Mouse (Mus musculus): Measurements from ENCODE around the gene Zfp503.
A peak's percentile ranks its signal among the peaks of the same experiment; 100 is the strongest.

The Zfp503 gene

DNA sequence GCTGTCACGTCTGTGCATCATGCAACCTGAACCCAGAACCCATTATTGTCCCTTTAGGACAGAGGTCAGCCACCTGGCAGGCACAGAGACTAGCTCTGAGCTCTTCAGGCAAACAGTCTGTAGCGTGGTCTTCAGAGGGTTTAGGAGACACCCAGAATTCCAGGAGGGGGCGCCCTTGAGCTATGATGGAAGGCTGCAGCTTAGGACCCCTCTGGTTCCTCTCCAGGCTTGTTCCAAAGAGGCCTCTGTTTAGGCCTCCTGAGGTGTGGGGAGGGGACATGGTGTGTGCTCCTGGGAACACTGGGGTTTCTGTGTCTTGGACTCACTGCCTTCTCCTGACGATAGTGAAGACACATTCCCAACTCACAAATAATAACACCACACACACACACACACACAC is 20.4 kb downstream of the Zfp503 start:
- DNase-seq (ENCODE audit: low spot score in 2 of 2) = peak in 1 of 2 experiments; percentile 49

DNA sequence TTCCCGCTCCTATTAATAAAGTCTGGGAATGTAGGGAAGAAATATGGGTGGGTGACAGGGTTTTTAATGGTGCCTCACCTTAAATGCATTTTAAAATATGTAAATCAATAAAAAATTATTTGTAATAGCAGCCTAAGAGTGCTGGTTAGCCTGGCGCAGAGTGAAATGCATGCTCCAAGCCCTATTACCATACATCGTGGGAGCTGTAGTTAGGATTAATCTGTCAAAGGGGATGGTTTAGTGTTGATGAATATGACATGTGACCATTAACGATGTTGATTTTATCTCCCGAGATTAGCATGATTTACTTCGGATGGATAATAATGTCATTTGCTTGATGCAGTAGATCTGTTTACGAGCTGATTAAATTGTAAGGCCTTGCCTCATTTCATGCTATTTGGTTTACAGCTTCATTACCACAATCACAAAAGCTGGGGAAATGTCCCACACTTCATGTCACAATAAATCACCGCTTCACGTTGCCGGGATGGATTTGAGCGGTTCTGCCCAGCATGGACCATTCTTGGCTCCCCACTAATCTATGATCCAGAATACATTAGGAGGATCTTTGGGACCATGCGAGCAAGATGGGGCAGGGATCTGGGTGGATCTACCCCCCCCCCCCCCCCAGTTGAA is 21.9 kb downstream of the Zfp503 start:
- no peak for DNase-seq (ENCODE audit: low spot score in 2 of 2)

DNA sequence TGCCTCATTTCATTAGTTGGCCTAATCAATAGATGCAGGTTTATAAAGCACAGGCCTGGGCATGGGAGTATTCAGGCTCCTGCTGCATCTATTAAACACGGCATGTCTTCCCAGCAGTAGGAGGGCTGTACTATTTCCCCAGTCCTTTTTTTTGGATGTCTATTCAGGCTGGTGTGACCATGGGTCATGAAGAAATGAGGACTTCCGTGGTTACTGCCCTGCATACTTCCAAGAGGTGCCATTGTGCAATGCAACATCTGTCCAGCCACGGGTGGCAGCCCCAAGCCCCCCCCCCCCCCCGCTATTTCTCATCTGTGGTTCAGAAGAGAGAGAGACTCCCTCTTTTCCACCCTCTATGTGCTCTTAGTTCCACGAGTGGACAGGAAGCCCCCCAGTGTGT is 23.1 kb downstream of the Zfp503 start:
- DNase-seq (ENCODE audit: low spot score in 2 of 2) = no peak

DNA sequence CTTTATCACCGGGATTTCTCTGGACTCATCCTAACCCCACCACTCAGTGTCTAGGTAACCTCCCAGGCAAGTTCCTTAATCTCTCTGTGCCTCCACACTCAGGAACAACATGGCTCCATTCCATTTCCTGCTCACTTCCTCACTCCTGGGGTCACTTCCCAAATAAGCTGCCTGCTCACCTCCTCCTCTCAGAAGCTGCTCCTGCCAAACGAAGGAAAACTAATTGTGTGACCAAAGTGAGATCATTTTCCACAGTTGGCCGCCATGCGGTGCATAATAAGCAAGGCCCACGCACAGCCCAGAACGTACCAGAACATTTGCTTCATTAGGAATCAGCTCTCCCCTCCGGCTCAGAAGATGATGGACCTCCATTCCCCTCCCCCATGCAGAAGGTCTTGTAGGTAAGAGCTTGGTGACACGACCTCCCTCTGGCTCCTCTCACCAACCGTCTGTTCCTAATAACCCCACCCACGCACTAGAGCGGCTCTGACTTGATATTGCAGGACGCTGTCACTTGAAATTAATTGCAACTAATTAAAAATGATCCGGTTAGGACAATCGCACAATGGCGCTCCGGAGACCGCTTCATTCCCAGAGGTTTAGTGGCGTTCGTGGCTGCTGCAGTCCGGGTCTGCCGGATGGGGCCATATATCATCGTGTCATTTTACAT is 26.9 kb downstream of the Zfp503 start:
- no peak for DNase-seq (ENCODE audit: low spot score in 2 of 2)

DNA sequence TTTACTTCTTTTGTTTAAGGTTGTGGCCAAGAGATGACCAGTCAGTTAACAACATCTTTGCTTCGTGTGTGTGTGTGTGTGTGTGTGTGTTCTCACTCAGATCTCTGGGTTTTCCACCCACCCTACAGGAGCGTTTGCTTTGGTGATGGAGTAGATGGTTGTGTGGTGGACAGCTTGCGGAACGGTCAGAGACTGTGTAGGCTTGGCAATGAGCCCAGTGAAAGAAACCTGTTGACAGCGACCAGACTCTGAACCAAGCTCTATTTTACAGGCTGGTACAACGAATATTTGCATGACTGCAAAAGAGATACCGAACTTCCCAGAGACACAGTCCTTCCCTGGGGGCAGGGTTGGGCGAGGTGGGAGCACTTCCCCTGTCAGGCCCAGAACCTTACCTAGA is 30.2 kb downstream of the Zfp503 start:
- no peak for DNase-seq (ENCODE audit: low spot score in 2 of 2)

DNA sequence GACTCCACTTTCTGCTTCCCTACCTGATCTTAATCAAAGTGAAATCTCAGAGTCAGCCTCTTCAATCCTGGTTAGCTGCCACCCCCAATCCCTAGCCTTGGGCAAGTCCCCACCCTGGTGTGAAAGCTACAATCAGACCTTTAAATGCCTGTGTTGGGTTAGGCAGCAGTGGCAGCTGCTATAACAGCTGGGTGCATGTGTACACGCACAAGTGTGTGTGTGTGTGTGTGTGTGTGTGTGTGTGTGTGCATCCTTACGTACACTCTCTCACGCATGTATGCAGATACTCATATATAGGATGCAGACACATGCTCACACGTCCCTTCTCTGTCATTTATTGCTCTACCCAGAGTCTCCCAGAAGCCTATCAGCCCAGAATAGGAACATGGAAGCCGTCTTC is 30.8 kb downstream of the Zfp503 start:
- DNase-seq (ENCODE audit: low spot score in 2 of 2) = no peak

DNA sequence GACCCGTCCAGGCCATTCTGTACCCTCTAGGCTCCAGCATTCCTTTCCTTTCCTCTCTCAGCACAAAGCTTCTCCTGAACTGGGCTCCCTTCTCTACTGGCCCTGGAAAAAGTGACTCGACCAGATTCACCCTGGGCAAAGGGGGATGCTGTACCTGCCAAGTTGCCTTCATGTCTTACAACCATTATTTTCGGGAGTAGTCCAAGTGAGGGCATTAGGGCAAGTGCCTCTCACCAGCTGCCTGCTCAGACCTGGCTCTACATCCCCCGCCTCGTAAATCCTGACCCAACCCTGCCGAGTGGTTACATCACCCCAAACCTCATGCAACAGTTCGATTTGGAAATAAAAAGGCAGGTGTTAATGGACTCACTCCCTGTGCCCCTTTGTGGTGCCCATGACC is 36.9 kb downstream of the Zfp503 start:
- no peak for DNase-seq (ENCODE audit: low spot score in 2 of 2)

DNA sequence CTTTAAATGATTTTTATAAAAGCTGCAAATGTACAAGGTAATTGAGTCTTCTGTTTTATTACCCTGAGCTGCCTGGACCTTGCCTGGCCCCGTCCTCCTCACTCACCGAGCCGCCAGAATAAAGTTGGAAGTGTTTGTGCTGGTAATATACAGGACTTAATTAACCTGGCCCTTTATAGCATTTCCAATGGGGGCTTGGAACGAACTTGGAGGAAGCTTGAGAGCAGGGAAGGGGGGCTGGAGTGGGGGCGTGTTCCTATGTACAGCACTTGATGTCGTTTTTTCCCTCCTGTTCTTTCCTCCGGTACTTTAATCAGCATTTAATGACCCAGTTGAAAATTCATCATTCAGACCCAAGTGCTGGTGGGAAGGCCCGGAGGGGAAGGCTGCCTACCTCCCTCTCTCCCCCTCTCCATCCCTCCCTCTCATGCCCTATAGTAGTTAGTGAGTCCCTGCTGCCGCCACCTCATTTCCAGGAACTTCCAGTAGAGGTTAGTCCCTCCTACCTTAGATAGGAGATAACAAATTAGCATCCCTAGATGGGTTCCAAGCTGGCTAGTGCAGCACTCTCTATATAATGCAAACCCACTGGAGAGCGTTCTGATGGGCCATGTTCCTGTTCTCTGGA is 37.4 kb downstream of the Zfp503 start:
- no peak for DNase-seq (ENCODE audit: low spot score in 2 of 2)

DNA sequence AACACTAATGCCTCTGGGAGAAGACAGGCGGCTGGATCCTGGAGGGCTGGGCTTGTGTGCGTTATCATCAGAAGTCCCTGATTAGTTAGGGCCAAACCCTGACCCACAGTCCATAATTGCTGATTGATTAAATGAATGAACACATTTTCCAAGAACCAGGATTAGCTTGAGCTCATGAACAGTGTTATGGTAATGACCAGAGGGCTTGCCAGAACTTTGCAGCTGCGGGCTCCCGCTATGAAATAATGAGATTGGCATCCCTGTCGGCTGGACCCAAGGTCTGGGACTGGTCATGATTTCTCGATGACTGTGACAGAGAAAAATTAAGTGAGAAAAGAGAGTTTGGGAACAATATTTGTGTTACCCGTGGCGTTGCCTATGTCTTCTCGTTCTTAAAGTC is 44.5 kb downstream of the Zfp503 start:
- DNase-seq (ENCODE audit: low spot score in 2 of 2) = no peak

DNA sequence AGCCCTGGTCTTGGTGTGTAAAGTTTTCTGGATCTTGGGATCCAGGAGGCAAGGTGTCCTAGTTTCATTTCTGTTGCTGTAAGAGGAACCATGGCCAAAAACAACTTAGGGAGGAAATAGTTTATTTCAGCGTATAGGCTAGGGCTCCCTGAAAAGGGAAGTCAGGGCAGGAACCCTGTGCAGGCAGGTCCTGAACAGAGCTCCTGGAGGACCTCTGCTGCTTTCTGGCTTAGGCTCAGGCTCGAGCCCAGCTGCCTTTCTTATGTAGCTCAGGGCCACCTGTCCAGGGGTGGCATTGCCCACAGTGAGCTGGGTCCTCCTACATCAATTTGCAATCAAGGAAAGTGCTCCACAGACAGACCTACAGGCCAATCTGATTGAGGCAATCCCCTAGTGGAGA is 47.8 kb downstream of the Zfp503 start:
- no peak for DNase-seq (ENCODE audit: low spot score in 2 of 2)

DNA sequence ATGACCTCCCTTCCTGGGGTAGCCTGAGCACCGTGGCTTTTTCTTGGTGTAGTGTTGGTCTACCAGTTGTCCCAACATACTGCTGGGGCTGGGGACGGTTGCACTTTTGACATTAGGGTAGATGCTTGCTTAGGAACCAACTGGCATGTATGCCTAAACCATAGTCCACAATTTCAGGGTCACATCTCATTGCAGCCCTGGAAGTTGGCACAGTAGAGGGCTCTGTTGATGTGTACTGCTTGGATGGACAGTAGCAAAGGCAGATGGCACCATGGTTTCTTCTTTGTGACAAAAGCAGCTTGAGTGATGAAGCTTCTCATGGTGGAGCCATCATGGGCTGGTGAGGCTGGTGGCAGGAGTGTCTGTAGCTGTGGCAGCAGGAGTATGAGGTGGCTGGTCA is 52.3 kb downstream of the Zfp503 start:
- DNase-seq (ENCODE audit: low spot score in 2 of 2) = no peak

DNA sequence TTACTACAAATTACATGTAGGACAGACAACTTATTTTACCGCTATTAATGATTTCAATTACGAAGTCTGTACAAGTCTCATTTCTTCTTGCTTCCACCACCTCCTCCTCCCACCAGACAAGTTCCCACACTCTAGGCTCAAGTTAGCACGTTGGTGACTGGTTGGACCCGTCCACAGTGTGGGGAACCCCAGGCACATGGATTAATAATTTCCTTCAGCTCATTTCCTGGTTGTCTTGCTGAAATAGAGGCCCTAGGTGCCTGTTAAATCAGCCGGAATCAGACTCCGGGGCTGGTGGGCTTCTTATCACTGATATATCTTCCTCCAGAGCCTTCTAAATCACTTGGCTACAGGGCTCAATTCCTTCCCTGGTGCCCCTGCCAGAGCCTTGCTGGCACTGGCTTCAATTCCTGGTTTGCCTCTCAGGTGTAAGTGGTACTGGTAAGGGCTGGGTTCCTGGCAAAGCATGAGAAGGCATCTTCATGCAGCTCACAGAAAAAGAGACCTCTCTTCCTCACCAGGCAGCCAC is 53.2 kb downstream of the Zfp503 start:
- DNase-seq (ENCODE audit: low spot score in 2 of 2) = no peak
